Mouse (Mus musculus): Measurements from ENCODE around the gene Dram1. TPM values are rescaled to one million over a fixed set of nuclear protein-coding genes. Genes with fewer than 3 reads are reported as not detected.

Gene Dram1
- polyA plus RNA-seq, 1 experiment from 2014 or later: 1.9 TPM

DNA sequence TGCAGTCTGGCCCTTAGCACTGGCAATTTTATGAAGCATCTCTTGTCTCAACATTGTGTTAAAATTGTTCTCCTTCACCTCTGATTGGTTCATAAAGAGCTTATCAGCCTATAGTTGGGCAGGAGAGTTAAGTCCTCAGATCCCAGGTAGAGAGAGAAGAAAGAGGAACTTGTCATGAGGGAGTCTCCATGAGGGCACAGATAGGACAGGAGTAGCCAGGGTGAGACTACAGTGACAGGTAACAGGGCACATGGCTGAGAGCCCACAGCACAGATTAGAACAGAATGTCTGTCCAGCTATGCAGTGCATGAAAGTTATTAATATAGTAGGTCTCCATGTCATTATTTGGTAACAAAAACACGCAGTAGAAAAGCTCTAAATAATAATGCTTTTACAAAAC, 16.7 kb downstream of the Dram1 start:
- Histone ChIP-seq H3K4me1 (peaks cover 1% of the 10 kb centered on the region; the same call in 1 of the 2 replicates), H3K9me3 (replicated peaks) (no peaks in the 10 kb centered on the region), H3K4me3 (replicated peaks) (no peak overlapping the region), H3K27ac (no peak overlapping the region), H3K9ac (no peak overlapping the region), H3K4me2 (no peak overlapping the region), H3K36me3 (no peaks in the 10 kb centered on the region), H3K27me3 (no peaks in the 10 kb centered on the region)
- no peak for ATAC-seq (replicated peaks; ENCODE audit: low FRiP score)
- 58% methylated on average over 1 of the region's 1 CpGs for WGBS

DNA sequence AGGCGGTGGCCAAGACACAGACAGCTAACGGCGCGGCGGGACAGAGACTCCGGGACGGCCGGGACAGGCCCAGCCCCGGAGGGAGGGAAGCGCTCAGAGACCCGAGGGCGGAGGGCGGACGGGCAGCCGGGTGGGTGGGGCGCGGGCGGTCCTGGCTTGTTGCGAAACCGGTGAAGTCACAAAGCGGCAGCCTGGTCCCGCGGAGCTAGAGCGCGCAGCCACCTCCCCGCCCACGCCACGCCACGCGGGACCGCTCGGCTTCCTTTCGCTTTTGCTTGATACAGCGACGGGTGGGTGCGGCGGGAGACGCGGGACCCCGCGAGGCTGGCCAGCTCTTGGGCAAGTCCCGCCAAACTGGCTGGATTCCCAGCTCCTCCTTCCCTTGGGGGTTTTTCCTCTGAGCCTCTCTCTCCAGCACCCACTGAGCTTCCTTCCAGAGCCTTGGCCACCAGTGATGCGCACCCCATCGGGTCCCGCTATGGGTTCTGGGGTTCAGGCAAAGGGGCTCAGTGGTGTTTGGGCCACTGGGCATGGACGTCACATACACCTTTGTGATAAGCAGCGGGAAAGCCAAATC, 21.8 kb downstream of the Dram1 start:
- Histone ChIP-seq H3K4me1 (peaks cover 11% of the 10 kb centered on the region), H3K27ac (no peak overlapping the region), H3K27me3 (no peaks in the 10 kb centered on the region), H3K4me3 (replicated peaks) (peak overlapping the region; percentile 61), H3K4me2 (peak overlapping the region; percentile 88), H3K36me3 (no peaks in the 10 kb centered on the region), H3K9me3 (replicated peaks) (no peaks in the 10 kb centered on the region), H3K9ac (peak overlapping the region; percentile 51)
- ATAC-seq (replicated peaks; ENCODE audit: low FRiP score): peak; percentile 87
- 4% methylated on average over 36 of the region's 47 CpGs for WGBS

DNA sequence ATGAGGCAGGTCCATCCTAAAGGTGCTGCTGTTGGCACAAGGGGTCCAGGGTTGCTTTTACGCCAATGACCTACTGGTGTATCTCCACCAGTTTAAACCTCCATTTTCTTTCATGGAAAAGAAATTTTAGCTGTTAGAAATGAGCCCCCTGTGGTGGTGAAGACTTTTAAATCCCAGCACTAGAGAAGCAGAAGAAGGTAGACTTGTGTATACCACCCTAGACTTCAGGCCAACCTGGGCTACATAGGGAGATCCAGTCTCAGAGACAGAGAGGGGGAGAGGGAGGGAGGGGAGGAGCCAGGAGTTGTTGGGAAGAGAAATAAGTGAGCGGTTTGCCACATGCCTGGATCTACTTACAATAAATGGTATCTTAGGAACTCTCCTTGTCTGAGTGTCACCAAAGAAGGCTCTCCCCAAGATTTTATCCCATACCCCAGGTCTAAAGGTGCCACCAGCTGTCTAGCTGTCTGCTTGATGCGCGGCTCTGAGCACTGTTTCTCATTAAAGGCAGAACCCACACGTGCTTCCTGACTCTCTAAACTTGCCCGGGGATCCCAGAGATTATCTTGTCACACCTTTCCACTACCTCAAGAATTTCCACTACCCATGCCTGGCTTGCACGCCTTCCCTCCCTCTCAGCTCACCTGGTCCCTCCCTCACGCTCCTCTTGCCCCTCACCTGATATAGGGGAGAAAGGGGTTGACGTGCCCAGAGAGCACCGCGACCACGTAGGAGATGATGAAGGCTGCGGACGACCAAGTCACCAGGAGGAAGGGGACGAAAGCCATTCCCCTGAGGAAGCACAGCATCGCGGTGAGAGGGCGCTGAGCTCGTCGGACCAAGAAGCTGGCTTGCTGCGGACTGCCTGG, 22.5 kb downstream of the Dram1 start:
- no peak; the same call in 1 of the 2 replicates for ATAC-seq (replicated peaks; ENCODE audit: low FRiP score)
- peak overlapping the region; percentile 61 for H3K4me3 ChIP-seq (replicated peaks)
- H3K27ac ChIP-seq: no peak overlapping the region
- H3K4me2 ChIP-seq: peak overlapping the region; percentile 88
- H3K9me3 ChIP-seq (replicated peaks): no peaks in the 10 kb centered on the region
- no peaks in the 10 kb centered on the region for H3K27me3 ChIP-seq
- peaks cover 11% of the 10 kb centered on the region for H3K4me1 ChIP-seq
- H3K9ac ChIP-seq: peak overlapping the region; percentile 51
- no peaks in the 10 kb centered on the region for H3K36me3 ChIP-seq
- WGBS: 9% methylated on average over 21 of the region's 21 CpGs

GRCm38 (mm10) chr10:88354599-88354998, 24.3 kb downstream of the Dram1 start:
- H3K36me3 ChIP-seq: no peaks in the 10 kb centered on the region
- H3K4me3 ChIP-seq (replicated peaks): no peak overlapping the region
- WGBS: 68% methylated on average over 5 of the region's 5 CpGs
- no peak overlapping the region for H3K27ac ChIP-seq
- peaks cover 11% of the 10 kb centered on the region for H3K4me1 ChIP-seq
- H3K9me3 ChIP-seq (replicated peaks): no peaks in the 10 kb centered on the region
- no peaks in the 10 kb centered on the region for H3K27me3 ChIP-seq
- no peak for ATAC-seq (replicated peaks; ENCODE audit: low FRiP score)
- H3K9ac ChIP-seq: no peak overlapping the region
- no peak overlapping the region for H3K4me2 ChIP-seq

GRCm38 (mm10) chr10:88352549-88352948, 26.3 kb downstream of the Dram1 start:
- H3K9me3 ChIP-seq (replicated peaks): no peaks in the 10 kb centered on the region
- H3K27ac ChIP-seq: no peak overlapping the region
- no peaks in the 10 kb centered on the region for H3K36me3 ChIP-seq
- H3K27me3 ChIP-seq: no peaks in the 10 kb centered on the region
- no peak overlapping the region for H3K9ac ChIP-seq
- H3K4me3 ChIP-seq (replicated peaks): no peak overlapping the region
- WGBS: 80% methylated on average over 2 of the region's 2 CpGs
- no peak for ATAC-seq (replicated peaks; ENCODE audit: low FRiP score)
- peaks cover 11% of the 10 kb centered on the region for H3K4me1 ChIP-seq
- H3K4me2 ChIP-seq: no peak overlapping the region

GRCm38 (mm10) chr10:88351411-88352103, 27.3 kb downstream of the Dram1 start:
- peaks cover 3% of the 10 kb centered on the region for H3K4me1 ChIP-seq
- no peak for ATAC-seq (replicated peaks; ENCODE audit: low FRiP score)
- no peaks in the 10 kb centered on the region for H3K27me3 ChIP-seq
- H3K27ac ChIP-seq: no peak overlapping the region
- H3K9ac ChIP-seq: no peak overlapping the region
- H3K9me3 ChIP-seq (replicated peaks): no peaks in the 10 kb centered on the region
- H3K4me3 ChIP-seq (replicated peaks): no peak overlapping the region
- no peaks in the 10 kb centered on the region for H3K36me3 ChIP-seq
- 67% methylated on average over 5 of the region's 5 CpGs for WGBS
- no peak overlapping the region for H3K4me2 ChIP-seq

DNA sequence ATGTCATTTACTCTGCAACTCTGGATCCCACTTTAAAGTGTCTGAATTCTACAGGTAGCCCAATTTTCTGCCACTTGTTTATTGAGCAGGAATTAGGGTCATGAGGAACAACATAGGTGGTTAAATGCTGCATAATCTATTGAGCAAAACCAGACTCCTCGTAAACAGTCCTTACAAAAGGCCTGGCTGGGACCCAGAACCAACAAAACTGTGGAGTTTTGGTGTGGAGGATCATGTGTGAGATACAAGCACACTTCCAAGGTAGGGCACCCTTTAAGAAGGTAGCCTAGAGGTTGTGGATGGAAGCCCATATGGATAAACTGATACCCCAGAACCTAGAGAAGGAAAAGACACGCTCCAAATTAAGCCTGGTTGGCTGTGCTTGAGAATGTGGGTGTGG, 28.2 kb downstream of the Dram1 start:
- no peak overlapping the region for H3K4me2 ChIP-seq
- no peaks in the 10 kb centered on the region for H3K27me3 ChIP-seq
- no peak overlapping the region for H3K9ac ChIP-seq
- no peak for ATAC-seq (replicated peaks; ENCODE audit: low FRiP score)
- H3K27ac ChIP-seq: no peak overlapping the region
- H3K9me3 ChIP-seq (replicated peaks): no peaks in the 10 kb centered on the region
- no peaks in the 10 kb centered on the region for H3K36me3 ChIP-seq
- 63% methylated on average over 2 of the region's 2 CpGs for WGBS
- H3K4me3 ChIP-seq (replicated peaks): no peak overlapping the region
- no peaks in the 10 kb centered on the region for H3K4me1 ChIP-seq

- Histone ChIP-seq H3K9ac (no peak overlapping the region), H3K36me3 (no peaks in the 10 kb centered on the region), H3K27me3 (no peaks in the 10 kb centered on the region), H3K4me3 (replicated peaks) (no peak overlapping the region), H3K4me2 (no peak overlapping the region), H3K9me3 (replicated peaks) (no peaks in the 10 kb centered on the region), H3K27ac (no peak overlapping the region), H3K4me1 (no peaks in the 10 kb centered on the region)
- 38% methylated on average over 8 of the region's 8 CpGs for WGBS
- no peak for ATAC-seq (replicated peaks; ENCODE audit: low FRiP score)
These were observed 29.1 kb downstream of the Dram1 start for GRCm38 (mm10) chr10:88349800-88350199.

DNA sequence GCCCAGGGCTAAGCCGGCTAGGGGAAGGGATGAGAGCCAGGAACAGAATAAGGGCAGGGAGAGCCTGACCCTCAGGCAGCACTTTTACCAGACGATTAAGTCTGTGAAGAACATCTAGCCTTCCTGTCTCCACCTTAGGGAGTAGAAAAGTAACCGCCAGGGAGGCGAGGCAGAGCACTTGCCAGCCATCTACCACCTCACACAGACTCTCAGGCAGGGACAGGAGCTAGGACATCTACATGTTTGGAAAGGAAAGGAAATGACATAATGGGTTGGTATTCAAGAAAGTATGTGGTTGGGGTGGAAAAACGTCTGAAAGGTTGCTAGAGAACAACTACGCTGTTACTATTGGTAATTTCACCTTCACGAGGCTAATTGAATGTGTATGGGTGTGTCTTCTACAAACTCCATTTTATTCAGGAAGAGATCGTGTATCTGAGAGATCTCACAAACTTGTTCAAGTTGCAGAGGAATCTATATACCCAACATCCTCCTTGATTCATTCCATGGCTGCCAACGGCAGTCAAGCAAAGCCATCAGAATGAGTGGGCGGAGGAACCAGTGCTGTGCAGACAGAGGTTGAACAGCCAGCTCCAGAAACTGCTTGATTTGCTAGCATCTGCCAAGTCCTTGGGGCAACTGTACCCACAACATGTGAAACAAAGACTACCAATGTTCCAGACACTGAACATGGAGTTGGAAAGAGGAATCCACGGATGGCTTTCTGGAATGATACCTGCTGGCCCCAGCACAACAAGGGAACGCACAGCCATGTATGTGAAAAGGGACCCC, 32.2 kb downstream of the Dram1 start:
- Histone ChIP-seq H3K4me3 (replicated peaks) (no peak overlapping the region), H3K9ac (no peak overlapping the region), H3K27me3 (no peaks in the 10 kb centered on the region), H3K36me3 (no peaks in the 10 kb centered on the region), H3K9me3 (replicated peaks) (no peaks in the 10 kb centered on the region), H3K4me1 (no peaks in the 10 kb centered on the region), H3K27ac (no peak overlapping the region), H3K4me2 (no peak overlapping the region)
- 75% methylated on average over 12 of the region's 12 CpGs for WGBS
- ATAC-seq (replicated peaks; ENCODE audit: low FRiP score): no peak

GRCm38 (mm10) chr10:88345899-88346401, 32.9 kb downstream of the Dram1 start:
- no peak overlapping the region for H3K4me2 ChIP-seq
- 63% methylated on average over 11 of the region's 11 CpGs for WGBS
- H3K4me3 ChIP-seq (replicated peaks): no peak overlapping the region
- no peak overlapping the region for H3K9ac ChIP-seq
- no peaks in the 10 kb centered on the region for H3K36me3 ChIP-seq
- H3K27me3 ChIP-seq: no peaks in the 10 kb centered on the region
- H3K4me1 ChIP-seq: no peaks in the 10 kb centered on the region
- no peak overlapping the region for H3K27ac ChIP-seq
- ATAC-seq (replicated peaks; ENCODE audit: low FRiP score): no peak
- no peaks in the 10 kb centered on the region for H3K9me3 ChIP-seq (replicated peaks)

DNA sequence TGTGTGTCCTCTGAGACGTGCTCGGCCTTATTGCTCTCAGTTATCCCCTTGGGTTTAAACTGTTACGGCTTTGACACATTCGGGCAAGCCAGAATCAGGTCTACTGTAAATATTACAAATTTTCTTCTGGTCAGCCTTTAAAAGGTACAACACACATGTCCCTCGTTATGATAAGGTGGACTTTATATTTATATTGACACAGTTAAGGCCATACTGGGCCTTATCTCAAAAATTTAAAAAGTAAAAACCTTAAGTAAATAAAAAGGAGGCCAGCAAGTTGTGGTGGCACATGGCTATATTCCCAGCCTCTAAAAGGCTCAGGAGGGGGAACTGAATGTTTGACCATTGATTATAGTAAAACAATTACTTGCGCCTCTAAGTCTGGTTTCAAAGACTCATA, 37.5 kb downstream of the Dram1 start:
- Histone ChIP-seq H3K27ac (no peak overlapping the region), H3K4me2 (no peak overlapping the region), H3K9me3 (replicated peaks) (no peaks in the 10 kb centered on the region), H3K27me3 (no peaks in the 10 kb centered on the region), H3K4me3 (replicated peaks) (no peak overlapping the region), H3K9ac (no peak overlapping the region), H3K36me3 (no peaks in the 10 kb centered on the region), H3K4me1 (0 out of 2 replicates have a peak, but pooled peaks cover 3% of the 10 kb centered on the region)
- ATAC-seq (replicated peaks; ENCODE audit: low FRiP score): no peak
- WGBS: 78% methylated on average over 6 of the region's 6 CpGs
